Mouse (Mus musculus) small intestine, adult 2 months (tissue): ENCODE data around the gene Hoxa13. TPM values are rescaled to one million over a fixed set of nuclear protein-coding genes. Genes with fewer than 3 reads are reported as not detected.

Source experiments
- H3K27ac ChIP-seq: fragments of 200-500 bp; 2 replicates; pipeline ENCODE4 v1.5.1; 2012; ENCODE audit warnings: low read depth, low read length, control low read depth, inconsistent platforms; ENCODE audit not compliant: insufficient read depth
- H3K27me3 ChIP-seq: fragments of 200-500 bp; 2 replicates; pipeline ENCODE4 v1.6.1; 2012; ENCODE audit warnings: mild to moderate bottlenecking, moderate library complexity, low read length, inconsistent platforms; ENCODE audit not compliant: control insufficient read depth, insufficient read depth
- H3K36me3 ChIP-seq: fragments of 200-500 bp; 2 replicates; pipeline ENCODE4 v1.6.1; 2012; ENCODE audit warnings: mild to moderate bottlenecking, low read length, control low read depth, inconsistent platforms; ENCODE audit not compliant: control insufficient read depth, insufficient read depth
- H3K4me1 ChIP-seq: fragments of 200-500 bp; 2 replicates; pipeline ENCODE4 v1.6.1; 2012; ENCODE audit warnings: low read length, inconsistent platforms, mixed read lengths; ENCODE audit not compliant: control insufficient read depth, insufficient read depth, insufficient read length
- H3K4me3 ChIP-seq: fragments of 200-500 bp; 2 replicates; pipeline ENCODE4 v1.5.1; 2012; ENCODE audit warnings: low read depth, mild to moderate bottlenecking, control low read depth, inconsistent platforms, low read length, moderate library complexity
- CTCF ChIP-seq: fragments of 200-500 bp; IDR thresholded peaks from 2 replicates; pipeline ENCODE4 v1.5.1; 2012; ENCODE audit warnings: low read depth, mild to moderate bottlenecking, control low read depth, inconsistent platforms, low read length, moderate library complexity, mixed read lengths; ENCODE audit not compliant: insufficient replicate concordance, insufficient read length; ENCODE audit errors: extremely low read depth
- POLR2A ChIP-seq: fragments of 200-500 bp; IDR thresholded peaks from 2 replicates; pipeline ENCODE4 v1.6.1; 2012; ENCODE audit warnings: low read depth, mild to moderate bottlenecking, control low read depth, inconsistent platforms, low read length, moderate library complexity
- WGBS: fragments of 180-500 bp; shearing (Covaris S2); methylation state at CpG from one replicate; pipeline ENCODE4 v1.1.7; 2018; 5-methylcytosine and 5-hydroxymethylcytosine counted together
- polyA plus RNA-seq: library from polyadenylated mRNA; depleted of rRNA; stranded (reverse); fragments of >200 nt; gene quantifications from 2 replicates; pipeline ENCODE4 v1.2.3, GENCODE M21; 2012

The Hoxa13 gene
- polyA plus RNA-seq, 1 experiment, result not detected

- H3K27me3 ChIP-seq, result peaks cover 85% of the 10 kb centered on the region
- no peak overlapping the region for H3K4me3 ChIP-seq
- WGBS, result 4% methylated on average over 7 of the region's 7 CpGs
- no peak for TF ChIP-seq CTCF
- no peak for TF ChIP-seq POLR2A
- H3K36me3 ChIP-seq, result no peaks in the 10 kb centered on the region
- H3K4me1 ChIP-seq, result no peaks in the 10 kb centered on the region
- H3K27ac ChIP-seq, result no peak overlapping the region
These were observed 22.5 kb downstream of the Hoxa13 start for GRCm38 (mm10) chr6:52238155-52238545.

- no peak for TF ChIP-seq POLR2A
- no peak for TF ChIP-seq CTCF
- peaks cover 85% of the 10 kb centered on the region for H3K27me3 ChIP-seq
- no peaks in the 10 kb centered on the region for H3K4me1 ChIP-seq
- H3K4me3 ChIP-seq, result no peak overlapping the region
- no peaks in the 10 kb centered on the region for H3K36me3 ChIP-seq
- H3K27ac ChIP-seq, result no peak overlapping the region
- WGBS, result 25% methylated on average over 10 of the region's 10 CpGs
These were observed 23.1 kb downstream of the Hoxa13 start for GRCm38 (mm10) chr6:52237346-52238154.

GRCm38 (mm10) chr6:52236806-52237205 lies 23.9 kb downstream of the Hoxa13 start:
- H3K4me1 ChIP-seq, result no peaks in the 10 kb centered on the region
- H3K27me3 ChIP-seq, result peaks cover 86% of the 10 kb centered on the region
- 31% methylated on average over 3 of the region's 3 CpGs for WGBS
- no peak overlapping the region for H3K4me3 ChIP-seq
- TF ChIP-seq CTCF (no peak), POLR2A (no peak)
- H3K36me3 ChIP-seq, result no peaks in the 10 kb centered on the region
- no peak overlapping the region for H3K27ac ChIP-seq

DNA sequence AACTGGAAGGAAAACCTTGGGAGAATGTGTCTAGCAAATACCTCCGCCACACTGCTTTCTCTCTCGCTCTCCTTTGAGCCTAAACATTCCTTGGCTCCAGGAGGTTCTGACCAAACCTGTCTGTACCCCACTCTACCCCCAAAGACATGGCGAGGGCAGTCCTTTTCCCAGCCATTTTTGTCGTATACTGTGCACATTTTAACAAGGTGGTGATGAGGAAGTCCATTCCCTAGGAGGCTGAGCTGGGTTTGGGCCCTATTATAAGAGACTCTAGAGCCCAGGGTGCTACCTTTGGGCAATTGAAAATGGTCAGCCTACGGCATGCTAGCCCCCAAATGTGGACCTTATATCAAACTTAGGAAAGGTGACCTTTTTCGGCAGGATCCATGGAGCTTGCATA lies 24.8 kb downstream of the Hoxa13 start:
- Histone ChIP-seq H3K27ac (no peak overlapping the region), H3K4me3 (no peak overlapping the region), H3K27me3 (peaks cover 81% of the 10 kb centered on the region), H3K4me1 (no peaks in the 10 kb centered on the region), H3K36me3 (no peaks in the 10 kb centered on the region)
- 35% methylated on average over 6 of the region's 6 CpGs for WGBS
- no peak for TF ChIP-seq CTCF
- TF ChIP-seq POLR2A, result no peak

- TF ChIP-seq POLR2A, result no peak
- no peak for TF ChIP-seq CTCF
- 47% methylated on average over 9 of the region's 9 CpGs for WGBS
- H3K4me1 ChIP-seq, result no peaks in the 10 kb centered on the region; the same call in 1 of the 2 replicates
- no peak overlapping the region for H3K27ac ChIP-seq
- no peaks in the 10 kb centered on the region for H3K36me3 ChIP-seq
- H3K4me3 ChIP-seq, result no peak overlapping the region
- H3K27me3 ChIP-seq, result peaks cover 82% of the 10 kb centered on the region
These were observed 25.4 kb downstream of the Hoxa13 start for GRCm38 (mm10) chr6:52235267-52235666.

DNA sequence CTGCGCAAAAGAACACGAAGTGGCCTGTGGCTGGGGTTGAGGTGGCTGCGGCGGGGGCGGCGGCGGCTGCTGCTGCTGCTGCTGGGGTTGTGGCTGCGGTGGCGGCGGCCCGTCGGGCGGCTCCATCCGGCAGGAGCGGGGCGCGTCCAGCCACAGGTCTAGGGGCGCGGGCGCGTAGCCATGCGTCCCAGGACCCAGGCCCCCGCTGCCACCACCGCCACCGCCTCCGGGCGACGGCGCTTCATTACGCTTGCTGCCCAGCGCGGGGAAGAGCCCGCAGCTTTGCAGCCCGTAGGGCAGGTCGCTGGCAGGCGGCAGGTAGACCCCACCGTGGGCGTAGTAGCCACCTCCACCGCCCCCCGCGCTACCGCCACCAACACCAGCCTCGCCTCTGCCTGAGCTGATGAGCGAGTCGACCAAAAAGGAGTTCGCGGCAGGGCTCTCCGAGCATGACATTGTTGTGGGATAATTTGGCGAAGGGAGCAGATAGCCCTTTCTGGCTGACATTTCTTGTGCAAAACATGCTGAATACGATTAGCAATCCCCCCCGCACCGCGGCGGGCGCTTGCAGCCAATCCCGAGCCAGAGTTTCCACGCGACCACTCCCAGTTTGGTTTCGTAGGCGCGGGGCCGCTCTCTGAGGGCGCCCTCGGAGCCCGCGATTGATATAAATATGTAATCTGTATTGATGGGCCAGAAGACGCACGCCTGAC lies 26.1 kb downstream of the Hoxa13 start:
- Histone ChIP-seq H3K4me1 (no peaks in the 10 kb centered on the region; the same call in 1 of the 2 replicates), H3K4me3 (no peak overlapping the region; the same call in 1 of the 2 replicates), H3K27me3 (peaks cover 82% of the 10 kb centered on the region), H3K27ac (no peak overlapping the region), H3K36me3 (no peaks in the 10 kb centered on the region)
- WGBS, result 4% methylated on average over 68 of the region's 68 CpGs
- TF ChIP-seq POLR2A, result no peak
- TF ChIP-seq CTCF, result no peak
